Mouse (Mus musculus) lung, adult 18-20 months (tissue): Measurements from ENCODE around the gene Fry.
A peak's percentile ranks its signal among the peaks of the same experiment; 100 is the strongest.

Experiments
- DNase-seq, 2 experiments: peaks; one replicate each; pipeline ENCODE4 v3.0.0; 2022; ENCODE audit warnings: mixed read lengths in 2 of 2

Fry gene

GRCm38 (mm10) chr5:150279387-150279786, 160.9 kb downstream of the Fry start:
- DNase-seq: no peak

GRCm38 (mm10) chr5:150281084-150281483, 162.6 kb downstream of the Fry start:
- no peak for DNase-seq

DNA sequence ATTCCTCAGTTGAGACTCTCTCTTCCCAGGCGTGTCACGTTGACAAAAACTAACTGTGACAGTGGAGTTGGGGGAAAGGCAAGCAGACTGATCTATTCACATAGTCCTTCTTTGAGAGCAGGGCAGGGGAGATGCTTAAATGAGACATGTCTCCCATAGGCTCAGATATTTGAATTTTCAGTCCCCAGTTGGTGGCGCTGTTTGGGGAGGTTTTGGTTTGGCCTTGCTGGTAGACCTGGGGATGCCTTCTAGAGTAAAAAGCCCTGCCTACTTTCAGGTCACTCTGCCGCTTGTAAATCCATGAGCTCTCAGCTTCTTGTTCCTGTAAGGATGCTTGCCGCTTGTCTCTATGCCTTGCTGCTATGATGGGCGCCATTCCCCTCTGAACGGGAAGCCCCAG, 163.6 kb downstream of the Fry start:
- no peak for DNase-seq

- peak in 1 of 2 experiments; percentile 9 for DNase-seq
Measured at GRCm38 (mm10) chr5:150287949-150288348, 169.5 kb downstream of the Fry start.

- peak in 1 of 2 experiments; percentile 19 for DNase-seq
Measured at GRCm38 (mm10) chr5:150289611-150290010, 171.2 kb downstream of the Fry start.

- DNase-seq: no peak
Measured at GRCm38 (mm10) chr5:150290494-150291199, 172.2 kb downstream of the Fry start.

GRCm38 (mm10) chr5:150291216-150291615, 172.8 kb downstream of the Fry start:
- DNase-seq: no peak

DNA sequence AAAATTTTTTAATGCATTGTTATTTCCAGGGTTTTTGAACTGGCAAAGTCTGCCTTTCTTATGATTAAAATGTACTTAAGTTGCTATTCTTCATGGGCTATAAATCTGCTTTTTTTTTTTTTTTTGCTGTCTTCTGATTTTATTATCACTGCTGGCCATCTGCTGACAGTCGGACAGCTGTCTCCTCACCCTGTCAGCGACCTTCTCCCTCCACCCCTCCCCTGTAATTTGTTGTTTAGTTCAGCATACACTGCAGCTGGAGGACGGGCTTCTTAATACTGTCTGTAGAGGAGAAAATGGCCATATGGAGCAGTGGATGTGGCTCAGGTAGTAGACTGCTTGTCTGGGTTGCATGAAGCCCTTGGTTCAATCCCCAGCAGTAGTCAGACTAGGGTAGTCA, 173.7 kb downstream of the Fry start:
- no peak for DNase-seq

DNA sequence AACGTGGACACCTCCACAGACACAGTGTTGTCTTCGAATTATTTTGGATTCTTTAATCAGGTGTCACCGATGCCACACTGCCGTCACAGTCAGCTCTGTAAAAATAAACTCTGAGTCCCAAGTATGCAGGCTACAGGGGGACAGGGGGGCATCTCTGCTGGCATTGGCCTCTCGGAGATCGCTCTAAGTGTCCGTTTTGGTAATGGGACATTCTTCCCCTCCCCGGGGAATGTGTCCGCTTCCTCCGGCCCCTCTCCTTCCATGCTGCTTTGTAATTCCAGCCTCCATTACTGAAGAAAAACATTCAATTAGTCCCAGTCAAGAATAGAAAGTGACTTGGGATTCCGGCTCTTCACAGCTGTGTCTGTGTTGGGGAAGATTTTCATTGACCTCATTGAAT, 175.9 kb downstream of the Fry start:
- DNase-seq: no peak

DNA sequence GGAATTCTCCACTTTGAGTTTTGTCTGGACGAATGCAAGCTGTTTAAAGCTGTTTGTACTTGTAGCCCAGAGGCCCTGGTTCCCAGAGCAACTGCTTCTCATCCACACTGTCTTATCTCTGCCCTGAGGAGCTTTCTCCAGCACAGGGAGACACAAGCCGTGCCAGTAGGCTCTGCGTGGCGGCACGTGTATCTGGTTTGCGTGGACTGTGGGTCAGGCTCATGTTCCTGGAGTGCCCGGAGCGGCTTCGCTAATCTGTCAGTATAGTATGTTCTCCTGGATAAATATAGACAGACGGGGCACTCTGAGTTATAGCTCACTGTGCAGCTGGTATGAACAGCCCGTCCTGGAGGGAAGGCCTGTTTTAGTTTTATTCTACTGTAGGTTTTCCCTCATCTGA, 176.7 kb downstream of the Fry start:
- DNase-seq: no peak

DNA sequence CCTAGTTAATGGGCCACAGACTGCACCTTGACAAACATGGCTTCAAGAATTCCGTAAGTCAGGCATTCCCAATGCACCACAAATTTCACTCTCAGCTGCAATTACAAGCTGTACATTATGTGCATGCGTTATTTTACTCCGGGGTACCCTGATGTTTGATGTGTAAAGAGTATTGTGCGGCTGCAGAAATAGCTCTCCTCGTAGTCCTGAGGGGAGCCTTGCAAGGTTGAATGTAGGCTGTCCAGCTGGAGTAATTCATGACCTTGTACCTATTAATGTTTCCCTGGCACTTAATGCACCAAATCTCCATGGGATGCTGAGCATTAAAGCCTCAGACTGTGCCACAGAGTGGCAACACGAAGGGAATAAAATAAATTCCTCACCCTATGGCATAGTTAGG, 180.5 kb downstream of the Fry start:
- no peak for DNase-seq

- DNase-seq: no peak
Measured at GRCm38 (mm10) chr5:150302123-150302522, 183.7 kb downstream of the Fry start.

GRCm38 (mm10) chr5:150302996-150303395, 184.6 kb downstream of the Fry start:
- DNase-seq: no peak

GRCm38 (mm10) chr5:150306497-150306896, 188.1 kb downstream of the Fry start:
- DNase-seq: no peak

- no peak for DNase-seq
Measured at GRCm38 (mm10) chr5:150313229-150313628, 194.8 kb downstream of the Fry start.

DNA sequence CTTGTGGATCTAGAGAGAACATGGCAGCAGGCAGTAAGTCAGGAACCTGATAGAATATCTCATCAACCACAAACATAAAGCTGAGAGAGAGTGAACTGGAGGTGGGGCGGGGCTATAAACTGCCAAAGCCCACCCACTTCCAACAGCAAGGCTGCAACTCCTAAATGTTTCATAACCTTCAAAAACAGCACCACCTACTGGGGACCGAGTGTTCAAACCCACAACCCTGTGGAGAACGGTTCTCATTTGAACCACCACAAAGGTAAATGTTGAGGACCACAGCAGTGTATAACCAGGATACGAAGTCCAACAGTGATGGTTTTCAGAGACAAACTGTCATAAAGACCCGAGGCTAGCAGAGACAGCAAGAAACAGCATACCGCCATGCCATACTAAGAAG, 196.1 kb downstream of the Fry start:
- DNase-seq: no peak

- DNase-seq: no peak
Measured at GRCm38 (mm10) chr5:150325411-150325810, 207.0 kb downstream of the Fry start.

GRCm38 (mm10) chr5:150328686-150329085, 210.2 kb downstream of the Fry start:
- no peak for DNase-seq

DNA sequence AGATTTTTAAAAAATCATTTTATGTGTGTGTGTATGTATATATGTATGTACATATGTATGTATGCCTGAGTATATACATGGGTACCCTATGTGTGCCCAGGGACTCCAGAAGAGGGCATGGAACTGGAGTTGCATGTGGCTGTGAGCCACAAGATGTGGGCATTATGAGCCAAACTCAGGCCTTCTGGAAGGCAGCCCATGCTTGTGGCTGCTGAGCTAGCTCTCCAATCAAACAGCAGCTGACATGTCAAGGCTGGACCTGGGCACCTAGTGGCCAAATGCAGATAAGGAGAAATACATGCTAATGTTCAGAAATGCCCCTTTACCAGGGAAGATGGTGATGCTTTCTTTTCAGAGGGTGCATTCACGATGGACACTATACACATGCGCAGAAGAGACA, 213.4 kb downstream of the Fry start:
- no peak for DNase-seq

DNA sequence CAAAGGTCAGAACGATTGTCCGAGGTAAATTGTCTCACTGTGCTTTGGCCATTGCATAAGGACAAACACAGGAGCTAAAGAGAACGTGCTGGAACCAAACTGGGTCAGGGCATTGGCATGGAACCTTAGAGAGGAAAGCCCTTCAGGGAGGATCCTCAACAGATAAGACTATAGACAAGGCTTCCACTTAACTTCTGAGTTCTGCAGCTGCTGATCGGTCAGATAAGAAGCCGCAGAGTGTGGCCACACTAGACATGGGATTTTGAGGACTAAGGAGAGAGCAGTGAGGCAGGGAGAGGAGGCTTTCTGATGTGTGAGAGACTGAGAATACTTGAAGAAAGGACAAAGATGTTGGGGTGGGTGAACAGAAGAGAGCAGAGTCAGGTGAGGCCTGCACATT, 214.4 kb downstream of the Fry start:
- DNase-seq: no peak

GRCm38 (mm10) chr5:150333328-150333731, 214.9 kb downstream of the Fry start:
- peak in 1 of 2 experiments; percentile 17 for DNase-seq

- no peak for DNase-seq
Measured at GRCm38 (mm10) chr5:150336451-150336850, 218.0 kb downstream of the Fry start.

DNA sequence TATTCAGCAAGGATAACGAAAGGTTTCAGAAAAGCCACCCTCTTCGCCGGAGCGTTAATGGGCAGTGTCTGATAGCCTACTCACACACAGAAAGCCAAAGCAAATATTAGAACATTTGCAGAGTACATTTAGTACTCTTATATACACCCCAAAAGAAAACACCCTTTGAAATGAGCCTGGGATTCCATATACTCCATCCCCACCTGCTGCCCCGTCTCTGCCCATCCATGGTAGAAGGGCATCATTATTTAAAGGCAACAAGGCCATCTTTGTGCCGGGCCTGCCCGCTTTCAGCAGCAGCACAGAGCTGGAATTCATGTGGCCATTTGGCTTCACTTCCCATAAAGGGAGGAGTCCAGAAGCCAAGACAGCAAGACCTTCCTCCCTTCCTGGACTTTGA, 219.3 kb downstream of the Fry start:
- peak in 1 of 2 experiments; percentile 20 for DNase-seq

DNA sequence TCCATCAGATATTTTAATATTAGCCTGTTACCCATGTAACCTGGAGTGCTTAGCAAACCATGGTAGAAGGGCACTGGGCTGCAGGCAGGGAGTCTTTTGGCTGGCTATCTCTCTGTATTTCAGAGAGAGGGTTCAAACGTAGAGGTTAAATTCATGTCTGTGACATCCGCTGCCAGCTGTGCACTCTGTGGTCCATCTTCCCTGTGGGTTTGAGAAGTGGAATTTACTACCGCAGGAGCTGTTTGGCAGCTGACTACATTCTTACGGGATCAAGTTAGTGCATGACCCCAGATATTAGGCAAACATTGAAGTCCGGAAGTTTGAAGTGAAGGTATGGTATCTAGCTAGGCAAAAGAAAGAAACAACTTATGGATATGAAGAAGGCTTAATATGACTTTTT, 222.5 kb downstream of the Fry start:
- no peak for DNase-seq

GRCm38 (mm10) chr5:150342139-150342538, 223.7 kb downstream of the Fry start:
- DNase-seq: no peak
